Mouse (Mus musculus): Measurements from ENCODE around the gene Ccdc57. TPM values are rescaled to one million over a fixed set of nuclear protein-coding genes. Genes with fewer than 3 reads are reported as not detected.

The Ccdc57 gene
- polyA plus RNA-seq, 2 experiments = 3.8 to 7.1 TPM

DNA sequence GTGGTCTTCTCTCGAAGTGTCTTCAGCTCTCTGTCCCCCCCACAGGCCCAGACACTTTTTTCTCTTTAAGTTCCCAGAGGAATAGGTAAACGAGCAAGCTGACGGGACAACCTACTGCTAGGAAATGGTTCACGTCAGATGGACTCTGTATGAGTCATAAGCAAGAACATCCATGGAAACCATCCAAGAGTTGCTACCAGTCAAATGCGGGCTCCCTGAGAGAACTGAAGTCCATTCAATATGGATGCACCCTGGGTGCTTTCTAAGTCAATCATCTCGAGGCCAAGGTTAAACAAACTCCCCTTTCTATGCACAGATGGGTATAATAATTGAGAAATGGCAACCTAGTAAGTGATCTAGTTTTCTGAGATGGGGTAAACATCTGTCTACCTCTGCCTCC, 40.6 kb upstream of the Ccdc57 start:
- no peak for ATAC-seq (ENCODE audit: low FRiP score, low read depth)
- Histone ChIP-seq H3K9me3 (ENCODE audit: control insufficient read depth, low read length) (no peaks in the 10 kb centered on the region), H3K4me1 (ENCODE audit: control insufficient read depth, insufficient read depth, low read length) (no peaks in the 10 kb centered on the region), H3K36me3 (ENCODE audit: control insufficient read depth, insufficient read depth, low read length) (peaks cover 95% of the 10 kb centered on the region), H3K9ac (ENCODE audit: low read depth, low read length, severe bottlenecking) (no peak overlapping the region), H3K27me3 (ENCODE audit: control insufficient read depth, insufficient read depth, low read length) (no peaks in the 10 kb centered on the region), H3K4me2 (replicated peaks; ENCODE audit: low read depth, low read length, severe bottlenecking) (no peak overlapping the region), H3K4me3 (replicated peaks; ENCODE audit: low read length) (no peak overlapping the region), H3K27ac (replicated peaks; ENCODE audit: low read depth, low read length) (no peak overlapping the region)
- WGBS = 87% methylated on average over 6 of the region's 6 CpGs
- DNase-seq (ENCODE audit: low spot score) = no peak
- TF ChIP-seq POLR2A (IDR thresholded peaks at IDR 0.05; ENCODE audit: borderline replicate concordance, extremely low read depth, insufficient read depth, insufficient read length) = no peak

DNA sequence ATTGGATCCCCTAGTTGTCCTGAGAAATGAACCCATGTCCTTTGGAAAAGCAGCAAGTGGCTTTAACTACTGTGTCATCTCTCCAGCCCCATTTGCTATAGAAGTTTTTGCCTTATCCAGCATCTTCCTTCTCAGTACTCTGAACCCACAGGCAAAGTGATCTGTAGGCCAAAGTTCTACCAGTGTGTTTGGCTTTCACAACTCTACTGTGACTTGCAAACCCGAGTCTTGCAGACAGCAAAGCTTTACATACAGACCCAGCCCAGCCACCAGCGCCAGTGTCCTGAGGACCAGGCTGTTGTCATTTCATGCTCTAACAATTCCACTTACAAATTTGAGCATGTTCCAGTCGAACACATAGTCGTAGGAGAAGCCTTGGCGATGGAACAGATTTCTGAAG, 38.6 kb upstream of the Ccdc57 start:
- WGBS = 92% methylated on average over 5 of the region's 5 CpGs
- Histone ChIP-seq H3K36me3 (ENCODE audit: control insufficient read depth, insufficient read depth, low read length) (peaks cover 100% of the 10 kb centered on the region), H3K4me3 (replicated peaks; ENCODE audit: low read length) (no peak overlapping the region), H3K9ac (ENCODE audit: low read depth, low read length, severe bottlenecking) (no peak overlapping the region), H3K27ac (replicated peaks; ENCODE audit: low read depth, low read length) (no peak overlapping the region), H3K27me3 (ENCODE audit: control insufficient read depth, insufficient read depth, low read length) (no peaks in the 10 kb centered on the region), H3K4me2 (replicated peaks; ENCODE audit: low read depth, low read length, severe bottlenecking) (no peak overlapping the region), H3K4me1 (ENCODE audit: control insufficient read depth, insufficient read depth, low read length) (no peaks in the 10 kb centered on the region), H3K9me3 (ENCODE audit: control insufficient read depth, low read length) (no peaks in the 10 kb centered on the region)
- TF ChIP-seq POLR2A (IDR thresholded peaks at IDR 0.05; ENCODE audit: borderline replicate concordance, extremely low read depth, insufficient read depth, insufficient read length) = no peak
- ATAC-seq (ENCODE audit: low FRiP score, low read depth) (no peak), DNase-seq (ENCODE audit: low spot score) (no peak)

DNA sequence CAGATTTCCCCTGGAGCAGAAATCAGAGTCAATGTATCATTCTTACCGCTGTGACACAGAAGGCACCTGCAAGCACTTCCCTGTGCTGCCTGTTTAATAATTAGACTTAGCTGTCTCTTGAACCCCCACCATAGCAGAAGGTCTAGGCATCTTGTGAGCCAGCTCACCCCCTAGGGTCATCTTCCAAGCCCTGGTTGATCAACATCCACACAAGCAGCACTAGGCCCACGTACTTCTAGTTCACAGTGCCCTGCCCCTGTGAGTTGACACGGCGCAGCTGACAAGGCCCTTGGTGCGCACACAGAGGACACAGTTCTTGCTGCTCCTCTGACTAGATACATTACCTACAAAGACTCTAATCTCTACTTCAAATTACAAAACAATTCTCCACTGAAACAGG, 37.1 kb upstream of the Ccdc57 start:
- Histone ChIP-seq H3K4me2 (replicated peaks; ENCODE audit: low read depth, low read length, severe bottlenecking) (no peak overlapping the region), H3K27me3 (ENCODE audit: control insufficient read depth, insufficient read depth, low read length) (no peaks in the 10 kb centered on the region), H3K36me3 (ENCODE audit: control insufficient read depth, insufficient read depth, low read length) (peaks cover 100% of the 10 kb centered on the region), H3K4me3 (replicated peaks; ENCODE audit: low read length) (no peak overlapping the region), H3K27ac (replicated peaks; ENCODE audit: low read depth, low read length) (no peak overlapping the region), H3K4me1 (ENCODE audit: control insufficient read depth, insufficient read depth, low read length) (no peaks in the 10 kb centered on the region), H3K9ac (ENCODE audit: low read depth, low read length, severe bottlenecking) (no peak overlapping the region), H3K9me3 (ENCODE audit: control insufficient read depth, low read length) (no peaks in the 10 kb centered on the region)
- ATAC-seq (ENCODE audit: low FRiP score, low read depth) (no peak), DNase-seq (ENCODE audit: low spot score) (no peak)
- TF ChIP-seq POLR2A (IDR thresholded peaks at IDR 0.05; ENCODE audit: borderline replicate concordance, extremely low read depth, insufficient read depth, insufficient read length) = no peak
- WGBS = 94% methylated on average over 5 of the region's 5 CpGs

DNA sequence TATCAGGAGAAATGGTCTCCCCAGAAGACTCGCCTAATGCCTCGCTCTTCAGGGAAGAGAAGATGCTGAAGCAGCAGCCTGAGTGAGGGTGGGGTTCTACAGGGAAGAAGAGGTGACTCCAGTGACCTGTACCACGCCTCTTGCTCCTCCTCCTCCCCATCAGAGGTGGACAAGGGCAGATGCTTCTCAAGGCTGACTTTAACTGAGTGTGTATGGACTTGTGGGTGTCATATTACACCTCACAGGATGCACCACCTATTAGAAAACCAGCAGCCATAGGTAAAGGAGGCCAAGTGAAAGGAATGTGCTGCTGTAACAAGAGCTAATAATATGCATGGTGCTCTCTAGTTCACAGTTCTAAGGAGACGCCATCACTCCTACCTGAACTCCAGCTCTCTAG, 32.9 kb upstream of the Ccdc57 start:
- Histone ChIP-seq H3K4me3 (replicated peaks; ENCODE audit: low read length) (no peak overlapping the region), H3K27ac (replicated peaks; ENCODE audit: low read depth, low read length) (no peak overlapping the region), H3K9me3 (ENCODE audit: control insufficient read depth, low read length) (no peaks in the 10 kb centered on the region), H3K27me3 (ENCODE audit: control insufficient read depth, insufficient read depth, low read length) (no peaks in the 10 kb centered on the region), H3K4me1 (ENCODE audit: control insufficient read depth, insufficient read depth, low read length) (no peaks in the 10 kb centered on the region), H3K9ac (ENCODE audit: low read depth, low read length, severe bottlenecking) (no peak overlapping the region), H3K36me3 (ENCODE audit: control insufficient read depth, insufficient read depth, low read length) (peaks cover 97% of the 10 kb centered on the region), H3K4me2 (replicated peaks; ENCODE audit: low read depth, low read length, severe bottlenecking) (no peak overlapping the region)
- no peak for ATAC-seq (ENCODE audit: low FRiP score, low read depth)
- WGBS = 72% methylated on average over 4 of the region's 4 CpGs
- TF ChIP-seq POLR2A (IDR thresholded peaks at IDR 0.05; ENCODE audit: borderline replicate concordance, extremely low read depth, insufficient read depth, insufficient read length) = no peak
- DNase-seq (ENCODE audit: low spot score) = no peak

DNA sequence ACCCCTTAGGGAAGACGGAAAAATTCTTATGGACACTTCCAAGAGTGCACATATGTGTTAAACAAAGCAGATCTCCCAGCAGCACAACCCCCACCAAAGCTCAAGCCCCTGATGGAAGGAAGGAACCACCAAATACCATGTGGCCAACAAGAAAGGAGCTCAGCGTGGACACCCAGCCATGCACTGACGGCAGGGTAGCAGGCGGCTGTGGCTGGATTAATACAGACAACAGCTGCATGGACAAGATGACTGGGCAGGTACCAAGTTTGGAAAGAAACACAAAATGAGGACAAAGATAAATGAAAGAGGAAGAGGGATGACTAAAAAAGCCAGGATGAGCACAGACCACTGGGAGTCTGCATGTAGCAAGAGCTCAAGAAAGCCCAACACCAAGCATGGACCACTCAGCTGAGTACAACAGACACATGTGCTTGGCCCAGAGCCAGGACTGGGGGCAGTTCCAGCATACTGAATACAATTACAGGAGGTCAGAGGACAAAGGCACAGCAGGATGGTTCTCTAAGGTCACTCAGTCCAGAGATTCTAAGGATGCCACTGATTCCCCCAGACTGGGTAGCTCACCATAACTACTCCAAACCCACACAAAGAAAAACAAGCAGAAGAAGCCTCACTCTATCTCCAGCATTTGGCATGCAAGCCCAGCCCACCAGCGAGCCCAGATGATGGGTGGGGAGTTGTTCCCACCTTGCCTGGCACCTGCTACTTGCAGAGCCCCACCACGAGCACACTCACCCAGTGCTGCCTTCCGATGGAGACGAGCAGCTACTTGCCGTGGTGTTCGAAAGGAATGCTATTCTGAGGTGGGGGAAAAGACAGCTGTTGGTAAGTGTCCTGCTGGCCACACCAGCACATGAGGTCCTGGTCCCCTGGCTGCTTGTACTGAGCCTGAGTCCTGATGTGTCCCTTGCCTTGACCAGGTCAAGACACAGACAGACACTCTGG, 31.8 kb upstream of the Ccdc57 start:
- ATAC-seq (ENCODE audit: low FRiP score, low read depth) (no peak), DNase-seq (ENCODE audit: low spot score) (no peak)
- H3K4me3 ChIP-seq (replicated peaks; ENCODE audit: low read length) = no peak overlapping the region
- H3K36me3 ChIP-seq (ENCODE audit: control insufficient read depth, insufficient read depth, low read length) = peaks cover 96% of the 10 kb centered on the region
- H3K9ac ChIP-seq (ENCODE audit: low read depth, low read length, severe bottlenecking) = no peak overlapping the region
- H3K27me3 ChIP-seq (ENCODE audit: control insufficient read depth, insufficient read depth, low read length) = no peaks in the 10 kb centered on the region
- no peak for TF ChIP-seq POLR2A (IDR thresholded peaks at IDR 0.05; ENCODE audit: borderline replicate concordance, extremely low read depth, insufficient read depth, insufficient read length)
- 73% methylated on average over 10 of the region's 10 CpGs for WGBS
- H3K4me2 ChIP-seq (replicated peaks; ENCODE audit: low read depth, low read length, severe bottlenecking) = no peak overlapping the region
- H3K4me1 ChIP-seq (ENCODE audit: control insufficient read depth, insufficient read depth, low read length) = no peaks in the 10 kb centered on the region
- H3K27ac ChIP-seq (replicated peaks; ENCODE audit: low read depth, low read length) = no peak overlapping the region
- H3K9me3 ChIP-seq (ENCODE audit: control insufficient read depth, low read length) = no peaks in the 10 kb centered on the region
